Mouse (Mus musculus): ENCODE measurements at regions not wholly inside any gene's neighbourhood (a gene's known extent, or its start where the extent isn't known, plus 50 kb on each side); places are given as distances from the start of the nearest gene placed in this dataset.

DNA sequence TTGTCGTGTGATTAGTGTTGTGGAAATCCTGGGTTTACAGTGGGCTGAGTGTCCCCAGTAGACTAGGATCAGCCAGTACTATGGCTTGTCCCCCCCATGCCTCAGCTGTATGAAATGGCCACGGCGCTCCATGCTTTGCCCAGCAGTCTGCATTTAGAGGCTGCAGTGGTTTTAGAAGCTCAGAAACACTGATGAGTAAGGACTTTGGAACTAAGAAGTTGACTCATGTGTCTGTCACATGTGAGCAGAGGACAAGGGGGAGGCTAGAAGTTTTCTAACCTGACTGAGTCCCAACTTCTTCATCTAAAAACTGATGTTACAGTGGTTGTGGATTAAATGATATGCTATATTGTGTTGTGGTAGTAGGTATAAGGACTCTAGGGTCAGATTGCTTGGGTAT lies 371.5 kb downstream of the Bckdhb start:
- no peak for DNase-seq

DNA sequence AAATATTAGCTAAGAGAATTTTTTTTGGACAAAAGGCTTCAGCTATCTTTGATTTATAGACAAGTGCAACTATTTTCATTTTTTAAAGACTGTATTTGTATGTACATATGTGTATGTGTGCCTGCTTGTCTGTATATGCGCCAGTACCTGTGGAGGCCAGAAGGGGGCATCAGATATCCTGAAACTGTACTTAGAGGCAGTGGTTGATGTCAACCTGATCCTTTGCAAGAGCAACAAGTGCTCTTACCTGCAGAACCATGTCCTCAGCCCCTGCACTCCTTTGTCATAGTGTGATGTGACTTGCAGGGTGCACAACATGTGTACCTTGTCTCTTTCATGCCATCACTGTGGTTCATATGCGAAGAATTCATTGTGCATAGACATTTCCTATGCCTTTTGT lies 379.5 kb downstream of the Bckdhb start:
- no peak for DNase-seq

DNA sequence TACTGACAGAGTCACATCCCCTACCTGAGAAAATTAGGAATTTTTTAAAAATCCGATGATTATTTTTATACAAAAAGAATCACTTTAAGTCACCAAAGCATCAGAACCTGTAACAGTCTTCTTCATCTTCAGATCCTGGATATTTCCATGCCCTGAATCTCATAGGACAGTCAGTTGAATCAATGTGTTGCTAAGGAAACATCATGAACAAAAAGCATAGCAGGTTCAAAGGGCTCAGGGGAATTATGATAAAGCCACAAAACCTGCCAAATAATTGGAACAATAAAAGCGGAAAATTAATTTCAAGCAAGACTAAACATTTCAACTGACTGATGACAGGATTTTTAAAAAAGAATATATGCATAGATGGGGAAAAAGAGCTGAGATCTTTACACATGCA lies 393.9 kb downstream of the Bckdhb start:
- no peak for DNase-seq

DNA sequence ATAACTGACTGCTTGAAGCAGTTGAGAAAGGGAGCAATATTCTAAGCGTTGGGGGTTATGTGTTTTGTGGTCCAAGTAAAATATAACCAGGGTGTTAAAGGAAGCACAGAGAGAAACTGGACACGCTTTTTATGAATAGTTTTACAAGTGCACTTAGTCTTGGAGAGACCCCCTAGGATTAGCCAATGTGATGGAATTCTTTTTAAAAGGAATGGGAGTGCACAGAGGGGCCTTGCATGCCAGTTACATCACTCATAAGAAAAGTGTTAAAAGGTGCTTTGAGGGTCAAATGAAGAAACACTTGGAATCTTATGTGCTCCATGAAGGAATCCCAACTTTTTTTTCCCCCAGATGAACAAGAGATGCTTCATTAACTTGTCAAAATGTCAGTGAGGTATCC lies 394.4 kb downstream of the Bckdhb start:
- DNase-seq = no peak

GRCm38 (mm10) chr9:84323145-84323544 lies 398.2 kb downstream of the Bckdhb start:
- peak; percentile 53 for DNase-seq

- DNase-seq = no peak
Measured at GRCm38 (mm10) chr9:84331083-84331602, 406.2 kb downstream of the Bckdhb start.

- peak; percentile 85 for DNase-seq
Measured at GRCm38 (mm10) chr9:84343435-84344095, 418.6 kb downstream of the Bckdhb start.

DNA sequence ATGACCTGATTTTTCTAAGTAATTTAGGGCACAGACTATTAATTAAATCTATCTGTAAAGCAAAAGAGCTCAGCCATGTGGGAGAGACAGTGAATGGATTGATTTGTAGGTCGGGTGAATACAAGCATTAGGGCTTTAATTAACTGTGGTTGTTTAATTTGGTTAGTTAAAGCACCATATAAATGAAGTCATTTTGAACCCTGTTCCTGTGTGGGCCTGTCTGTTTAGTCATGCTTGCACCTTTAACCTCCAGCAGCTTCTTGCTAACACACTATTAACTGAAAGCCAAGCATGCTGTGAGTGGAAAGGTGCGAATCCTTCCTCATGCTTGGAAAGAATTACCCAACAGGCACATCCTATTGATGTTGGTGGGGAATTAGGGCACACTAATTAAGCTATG lies 425.3 kb downstream of the Bckdhb start:
- no peak for DNase-seq

GRCm38 (mm10) chr9:84354409-84354808 lies 429.5 kb downstream of the Bckdhb start:
- DNase-seq = no peak

GRCm38 (mm10) chr9:84356167-84356566 lies 431.2 kb downstream of the Bckdhb start:
- DNase-seq = no peak

- no peak for DNase-seq
Measured at GRCm38 (mm10) chr9:84359879-84360278, 434.9 kb downstream of the Bckdhb start.

GRCm38 (mm10) chr9:84360484-84360883 lies 435.5 kb downstream of the Bckdhb start:
- DNase-seq = no peak

DNA sequence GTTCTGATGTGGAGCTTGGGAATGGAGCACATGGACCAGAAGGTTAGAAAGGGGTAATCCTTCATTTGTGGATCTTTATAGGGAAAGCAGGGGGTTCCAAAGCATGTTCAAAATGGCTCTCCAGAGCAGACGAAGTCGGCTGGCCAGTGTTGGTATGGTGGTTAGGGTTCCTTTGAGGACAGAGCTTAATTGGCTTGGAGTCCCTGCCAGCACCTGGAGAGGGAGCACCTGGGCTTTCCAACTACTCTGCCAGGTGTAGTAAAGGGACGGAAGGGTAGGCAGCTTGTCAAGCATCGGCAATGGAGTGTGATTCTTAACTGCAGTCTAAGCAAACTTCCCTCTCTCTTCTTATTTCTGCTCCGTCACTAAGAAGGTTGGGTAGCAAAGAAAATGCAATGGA lies 438.5 kb downstream of the Bckdhb start:
- DNase-seq = no peak

GRCm38 (mm10) chr9:84369200-84369599 lies 444.3 kb downstream of the Bckdhb start:
- peak; percentile 38 for DNase-seq

DNA sequence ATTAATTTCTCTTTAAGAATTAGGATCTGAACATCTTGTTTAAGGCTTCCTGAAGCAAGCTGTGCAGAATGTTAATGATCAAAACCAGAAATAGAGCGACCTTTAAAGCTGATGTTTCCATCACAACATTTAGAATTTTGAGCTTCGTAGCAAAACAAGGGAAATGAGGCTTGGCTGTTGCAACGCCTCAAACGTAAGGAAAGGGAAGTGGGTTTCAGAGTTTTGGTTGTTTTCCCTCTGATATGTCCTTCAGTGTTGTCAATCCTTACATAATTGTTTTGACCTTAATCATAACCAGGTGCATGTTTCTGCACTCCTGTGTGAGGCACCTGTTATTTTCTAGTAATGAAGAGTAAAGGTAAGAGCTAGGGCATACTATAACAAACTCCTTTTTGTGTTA lies 445.3 kb downstream of the Bckdhb start:
- no peak for DNase-seq

DNA sequence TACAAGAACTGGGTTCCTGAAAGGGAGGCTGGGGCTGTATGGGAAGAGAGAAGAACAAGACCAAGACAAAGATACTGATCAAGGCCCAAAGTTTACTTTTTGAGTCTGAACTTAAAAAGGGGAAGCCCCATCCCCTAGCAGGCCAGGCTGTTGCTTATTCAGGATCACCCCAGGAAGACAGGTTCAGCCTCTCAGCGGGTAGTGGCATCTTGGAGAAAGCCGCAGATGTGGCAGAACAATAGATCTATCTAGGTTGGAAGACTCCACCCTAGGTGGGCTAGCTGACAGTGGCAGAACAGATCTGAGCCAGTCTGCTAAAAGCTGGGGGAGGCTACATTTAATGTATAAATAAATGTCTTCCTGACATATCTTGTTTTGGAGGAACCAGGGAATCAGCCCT lies 450.8 kb downstream of the Bckdhb start:
- no peak for DNase-seq

DNA sequence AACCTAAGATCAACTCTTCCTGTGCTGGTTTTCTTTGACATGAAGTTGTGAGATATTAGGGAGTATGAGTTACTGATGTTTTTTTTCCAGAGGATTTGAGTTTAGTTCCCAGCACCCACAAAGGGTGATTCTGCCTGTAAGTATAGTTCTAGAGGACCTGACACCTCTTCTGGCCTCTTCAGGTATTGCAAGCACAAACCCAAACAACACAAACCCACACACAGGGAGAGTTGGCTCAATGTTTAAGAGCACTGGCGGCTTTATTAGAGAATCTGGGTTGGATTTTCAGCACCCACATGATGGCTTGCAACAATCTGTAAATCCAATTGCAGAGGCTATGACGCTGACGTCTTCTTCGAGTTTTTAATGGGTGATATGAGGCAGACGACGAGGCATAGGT lies 451.7 kb downstream of the Bckdhb start:
- DNase-seq = no peak

DNA sequence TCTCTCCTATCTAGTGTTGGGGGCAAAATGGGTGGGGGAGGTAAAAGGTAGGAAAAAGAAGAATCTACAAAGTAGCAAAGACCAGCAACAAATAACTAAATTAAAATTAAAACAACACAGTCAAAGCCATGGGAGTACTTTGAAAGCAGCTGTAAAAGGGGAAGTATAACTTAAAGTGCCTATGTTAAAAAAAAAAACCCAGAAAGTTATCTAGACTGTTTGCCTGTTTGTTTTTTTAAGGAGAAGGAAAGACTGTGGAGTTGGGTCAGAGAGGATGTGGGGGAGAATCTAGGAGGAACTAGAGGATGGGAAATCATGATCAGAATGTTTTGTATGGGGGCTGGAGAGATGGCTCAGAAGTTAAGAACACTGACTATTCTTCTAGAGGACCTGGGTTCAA lies 457.0 kb downstream of the Bckdhb start:
- DNase-seq = no peak

DNA sequence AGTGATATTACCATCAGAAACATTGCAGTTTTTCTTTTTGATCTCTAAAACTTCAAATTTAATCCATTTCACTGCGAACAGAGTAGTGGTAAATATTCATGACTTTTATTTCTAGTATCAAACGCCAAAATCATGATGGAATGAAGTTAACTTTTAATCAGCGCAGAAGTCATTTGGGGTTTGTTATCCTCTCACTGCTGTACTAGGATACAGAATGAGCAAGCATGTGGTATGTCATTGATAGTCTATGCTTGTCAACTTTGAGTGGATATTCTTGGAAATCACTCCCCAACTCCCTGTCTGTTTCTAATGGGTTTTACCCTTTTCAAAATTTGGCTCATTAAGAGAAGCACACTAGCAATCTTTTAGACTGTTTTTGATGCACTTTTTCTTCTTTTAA lies 464.9 kb downstream of the Bckdhb start:
- no peak for DNase-seq

GRCm38 (mm10) chr9:84394536-84395314 lies 469.8 kb downstream of the Bckdhb start:
- peak; percentile 8 for DNase-seq

GRCm38 (mm10) chr9:84399481-84399880 lies 474.5 kb downstream of the Bckdhb start:
- no peak for DNase-seq

DNA sequence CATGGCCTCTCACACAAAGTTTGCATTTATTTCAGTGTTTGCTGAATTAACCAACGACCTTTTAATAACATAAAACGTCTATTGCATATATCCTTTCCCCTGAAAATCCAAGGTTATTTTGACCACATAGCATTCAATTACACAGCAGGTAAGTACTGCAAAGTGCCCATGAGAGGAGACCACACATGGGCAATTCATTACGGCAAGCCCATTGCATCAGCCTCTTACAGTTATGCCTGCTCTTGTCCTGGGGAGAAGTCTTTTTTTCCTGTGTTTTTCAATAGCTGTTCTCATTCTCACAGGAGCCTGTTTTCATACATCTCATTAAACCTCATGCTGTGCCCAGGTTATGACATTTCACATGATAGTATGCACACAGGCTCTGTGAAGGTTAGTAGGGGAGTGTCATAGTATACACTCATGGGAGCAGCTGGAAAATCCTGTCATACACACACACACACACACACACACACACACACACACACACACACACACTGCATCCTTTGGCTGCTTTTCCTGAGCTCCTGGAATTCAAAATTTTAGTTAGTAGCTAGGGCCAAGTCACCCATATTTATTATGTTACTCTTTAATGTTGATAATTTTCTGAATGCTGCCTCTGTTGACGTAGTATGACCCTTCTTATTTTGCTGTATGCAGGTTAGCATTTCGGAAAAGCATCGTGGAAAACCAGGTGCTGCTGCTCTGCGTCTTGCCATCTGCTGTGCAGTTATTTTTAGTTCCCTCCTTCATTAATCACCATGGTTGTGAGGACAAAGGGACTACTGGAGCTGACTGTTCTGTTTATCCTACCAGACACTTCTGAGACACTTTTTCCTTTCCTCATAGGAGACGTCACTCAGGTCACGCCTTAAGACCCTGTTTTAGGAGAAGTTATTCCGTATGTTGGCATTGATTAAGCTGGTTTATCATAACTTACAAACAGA lies 483.6 kb downstream of the Bckdhb start:
- DNase-seq = no peak
